Mouse (Mus musculus): ENCODE results near the gene Gm14525. TPM values are rescaled to one million over a fixed set of nuclear protein-coding genes. Genes with fewer than 3 reads are reported as not detected.

Gm14525 gene
- polyA plus RNA-seq (2012; rRNA removed) = not detected in 2 replicates

GRCm38 (mm10) chrX:26702538-26702937 is at the start of gene Gm14525:
Gm14525 (minus strand) TSS chrX:26702638.

Other genes with a start within 250 kb of the Gm14525 start
- not detected in 2 replicates for gene Slx, start 157.1 kb downstream of the Gm14525 start, polyA plus RNA-seq (2012; rRNA removed)
- gene Gm6121, start 233.1 kb upstream of the Gm14525 start, polyA plus RNA-seq (2012; rRNA removed) = not detected in 2 replicates

All from central nervous system, embryonic 18 days (tissue).